In genomic region chr5:88888413-88888700, GRCm38 (mm10) we compare ENCODE assay signal across 9 mouse cellular contexts. TPM values are rescaled to one million over a fixed set of nuclear protein-coding genes. Genes with fewer than 3 reads are reported as not detected.
DNase-seq lines count a peak whose midpoint lies in the region; ATAC-seq and TF ChIP-seq lines count a peak whose summit lies in the region.
"Had no signal": no experiment of that assay in that cellular context is flagged by ENCODE, and none has a peak within 500 bp of the region (broad histone marks: within the 10 kb centered on the region; RNA-seq: fewer than 3 reads in every experiment).

No protein-coding gene starts in this region.

- ATAC-seq in forebrain, embryonic 11.5 days (replicated peaks; ENCODE audit: low FRiP score), result no peak
- no peak; the same call in 1 of the 2 replicates for ATAC-seq in intestine, embryonic 16.5 days
- no peak for ATAC-seq in monocyte, adult 5-6 weeks (replicated peaks; ENCODE audit: insufficient number of reproducible peaks, low FRiP score, low TSS enrichment, poor library complexity, severe bottlenecking)

- 36% methylated on average over 8 of the region's 8 CpGs for WGBS in forebrain, embryonic 11.5 days
- WGBS in intestine, embryonic 16.5 days, result 33% methylated on average over 8 of the region's 8 CpGs

- no peak overlapping the region for H3K9ac ChIP-seq in forebrain, embryonic 11.5 days (ENCODE audit: low read length)
- peak overlapping the region; percentile 85 for H3K9ac ChIP-seq in intestine, embryonic 16.5 days (ENCODE audit: low read depth, low read length)

- no peak for TF ChIP-seq CTCF in layer of hippocampus, adult 2 months (conservative IDR thresholded peaks at IDR 0.05)

- peak overlapping the region; percentile 80 for H3K4me2 ChIP-seq in forebrain, embryonic 11.5 days (ENCODE audit: low read depth, low read length, severe bottlenecking)
- H3K4me2 ChIP-seq in intestine, embryonic 16.5 days (ENCODE audit: low read depth, low read length), result peak overlapping the region; percentile 97

- no peaks in the 10 kb centered on the region; the same call in 1 of the 2 replicates for H3K27me3 ChIP-seq in forebrain, embryonic 11.5 days (ENCODE audit: control insufficient read depth, insufficient read depth, low read length)
- no peaks in the 10 kb centered on the region for H3K27me3 ChIP-seq in intestine, embryonic 16.5 days (replicated peaks; ENCODE audit: control insufficient read depth, insufficient read depth, low read length)

- no peaks in the 10 kb centered on the region for H3K36me3 ChIP-seq in forebrain, embryonic 11.5 days (ENCODE audit: control insufficient read depth, insufficient read depth, low read length)
- no peaks in the 10 kb centered on the region for H3K36me3 ChIP-seq in intestine, embryonic 16.5 days (ENCODE audit: control insufficient read depth, insufficient read depth, low read length)

- H3K27ac ChIP-seq in layer of hippocampus, adult 2 months, result peak overlapping the region; percentile 92
- no peak overlapping the region for H3K27ac ChIP-seq in forebrain, embryonic 11.5 days (ENCODE audit: low read depth, low read length)
- peak overlapping the region; percentile 60 for H3K27ac ChIP-seq in intestine, embryonic 16.5 days (ENCODE audit: low read length)

- peak overlapping the region; percentile 72 for H3K4me3 ChIP-seq in layer of hippocampus, adult 2 months
- H3K4me3 ChIP-seq in forebrain, embryonic 11.5 days (ENCODE audit: low read depth, low read length), result no peak overlapping the region; the same call in 1 of the 2 replicates
- H3K4me3 ChIP-seq in intestine, embryonic 16.5 days (ENCODE audit: low read length), result peak overlapping the region; percentile 85

- 0 out of 2 replicates have a peak, but pooled peaks cover 3% of the 10 kb centered on the region for H3K4me1 ChIP-seq in forebrain, embryonic 11.5 days (replicated peaks; ENCODE audit: control insufficient read depth, insufficient read depth, low read length)
- no peaks in the 10 kb centered on the region for H3K4me1 ChIP-seq in intestine, embryonic 16.5 days (ENCODE audit: control insufficient read depth, insufficient read depth, low read length)

- no peaks in the 10 kb centered on the region for H3K9me3 ChIP-seq in forebrain, embryonic 11.5 days (ENCODE audit: control insufficient read depth, low read length)
- H3K9me3 ChIP-seq in intestine, embryonic 16.5 days (ENCODE audit: control insufficient read depth, low read length), result no peaks in the 10 kb centered on the region

- DNase-seq in layer of hippocampus, adult 2 months (ENCODE audit: low spot score in 2 of 2), result no peak
- no peak for DNase-seq in layer of hippocampus, postnatal 25 days (ENCODE audit: extremely low spot score in 1 of 2, low spot score in 1 of 2)
- DNase-seq in forebrain, embryonic 11.5 days (ENCODE audit: low spot score), result no peak
- DNase-seq in naive thymus-derived CD4-positive, alpha-beta T cell, adult 2 months (ENCODE audit: low read depth), result peak; percentile 4
- DNase-seq in cerebellum, adult 9-10 months, result no peak
- no peak for DNase-seq in thymus, postnatal 25 days

RNA-seq across cellular contexts. Expression of gene Slc4a4, which starts 1.7 kb away (rescaled TPM):
- 100 to 1,000 TPM; 154 to 161 TPM for total RNA-seq in layer of hippocampus, adult 2 months (2021)
- 100 to 1,000 TPM; 139 to 170 TPM for total RNA-seq in layer of hippocampus, postnatal 25 days (2021)
- polyA plus RNA-seq in forebrain, embryonic 11.5 days (2014; fragmentation: Nextera tagmentation; extraction: Ambion mirVana), result 3.0 and 3.1 TPM in 2 replicates
- 2.4 and 2.6 TPM in 2 replicates for polyA plus RNA-seq in intestine, embryonic 16.5 days (2015; fragmentation: Nextera tagmentation; extraction: Ambion mirVana)
- not detected in 3 replicates for total RNA-seq in monocyte, adult 5-6 weeks (2017)
- total RNA-seq: MEL had no signal

Comparison
In these comparisons a context has a peak if more than half of its experiments do, and no peak if none do; other contexts are left out.
1. RNA of gene Slc4a4, which starts 1.7 kb away (total RNA-seq): 139 to 170 TPM in layer of hippocampus, postnatal 25 days and 154 to 161 TPM in layer of hippocampus, adult 2 months; not detected in monocyte, adult 5-6 weeks; every median in the first group is over 100 times any median in the second.